Mouse (Mus musculus) midbrain, embryonic 13.5 days (tissue): ENCODE measurements around the gene Pkdrej. TPM values are rescaled to one million over a fixed set of nuclear protein-coding genes. Genes with fewer than 3 reads are reported as not detected.

Source experiments
- ATAC-seq: fragments of 200-750 bp; cut with Nextera tagmentation; 2 replicates; pipeline ENCODE4 v1.8.0; 2017; ENCODE audit warnings: mild to moderate bottlenecking, moderate TSS enrichment, moderate library complexity
- H3K27ac ChIP-seq: fragments of 300-500 bp; sonication (generic); 2 replicates; pipeline ENCODE4 v1.5.1; 2015; ENCODE audit warnings: inconsistent platforms, mild to moderate bottlenecking, moderate library complexity
- H3K27me3 ChIP-seq: fragments of 300-500 bp; sonication (generic); 2 replicates; pipeline ENCODE4 v1.6.1; 2015; ENCODE audit warnings: mild to moderate bottlenecking, inconsistent platforms
- H3K36me3 ChIP-seq: fragments of 300-500 bp; sonication (generic); 2 replicates; pipeline ENCODE4 v1.6.1; 2015; ENCODE audit warnings: mild to moderate bottlenecking, inconsistent platforms
- H3K4me1 ChIP-seq: fragments of 300-500 bp; sonication (generic); replicated peaks from 2 replicates; pipeline ENCODE4 v1.6.1; 2015; ENCODE audit warnings: inconsistent platforms
- H3K4me2 ChIP-seq: fragments of 300-500 bp; sonication (generic); replicated peaks from 2 replicates; pipeline ENCODE4 v1.6.1; 2015; ENCODE audit warnings: moderate library complexity, mild to moderate bottlenecking, inconsistent platforms
- H3K4me3 ChIP-seq: fragments of 300-500 bp; sonication (generic); replicated peaks from 2 replicates; pipeline ENCODE4 v1.5.1; 2015; ENCODE audit warnings: mild to moderate bottlenecking, inconsistent platforms
- H3K9ac ChIP-seq: fragments of 300-500 bp; sonication (generic); replicated peaks from 2 replicates; pipeline ENCODE4 v1.6.1; 2015; ENCODE audit warnings: mild to moderate bottlenecking, inconsistent platforms
- H3K9me3 ChIP-seq: fragments of 300-500 bp; sonication (generic); 2 replicates; pipeline ENCODE4 v1.6.1; 2016; ENCODE audit warnings: mild to moderate bottlenecking, inconsistent platforms
- WGBS: fragments of 180-500 bp; shearing (Covaris S2); methylation state at CpG from one replicate; pipeline ENCODE4 v1.1.7; 2015; 5-methylcytosine and 5-hydroxymethylcytosine counted together
- polyA plus RNA-seq: library from polyadenylated mRNA; unstranded; fragments of >200 nt; fragmentation: Nextera tagmentation; extraction: Ambion mirVana; gene quantifications from 2 replicates; pipeline ENCODE4 v1.2.1, GENCODE M21; 2015

The Pkdrej gene
- polyA plus RNA-seq, 1 experiment from 2014 or later, result 0.03 TPM

DNA sequence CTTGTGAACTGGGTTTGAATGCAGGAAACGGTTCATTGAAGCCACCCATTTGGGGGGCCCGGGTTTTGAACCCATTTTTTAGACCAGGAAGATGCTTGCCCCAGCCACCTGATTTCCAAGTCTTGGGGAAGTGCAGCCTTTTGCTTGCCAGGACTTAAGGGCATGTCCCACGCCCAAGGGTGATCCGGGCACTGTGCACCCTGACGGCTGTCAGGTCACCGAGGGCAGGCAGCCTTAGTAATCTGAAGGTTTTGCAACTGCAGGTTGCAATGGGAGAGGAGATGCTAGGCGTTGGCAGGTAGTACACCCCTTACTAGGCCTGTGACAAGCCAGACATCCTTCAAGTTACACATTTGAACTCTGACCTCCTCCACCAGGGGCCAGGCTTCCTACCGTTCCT, 11.1 kb upstream of the Pkdrej start:
- peaks cover 12% of the 10 kb centered on the region for H3K4me1 ChIP-seq
- WGBS, result 53% methylated on average over 8 of the region's 8 CpGs
- H3K4me3 ChIP-seq, result peak overlapping the region; percentile 62
- ATAC-seq, result no peak
- H3K36me3 ChIP-seq, result no peaks in the 10 kb centered on the region
- H3K27ac ChIP-seq, result no peak overlapping the region
- H3K27me3 ChIP-seq, result no peaks in the 10 kb centered on the region
- no peaks in the 10 kb centered on the region for H3K9me3 ChIP-seq
- peak overlapping the region; percentile 72 for H3K4me2 ChIP-seq
- peak overlapping the region; percentile 67 for H3K9ac ChIP-seq

DNA sequence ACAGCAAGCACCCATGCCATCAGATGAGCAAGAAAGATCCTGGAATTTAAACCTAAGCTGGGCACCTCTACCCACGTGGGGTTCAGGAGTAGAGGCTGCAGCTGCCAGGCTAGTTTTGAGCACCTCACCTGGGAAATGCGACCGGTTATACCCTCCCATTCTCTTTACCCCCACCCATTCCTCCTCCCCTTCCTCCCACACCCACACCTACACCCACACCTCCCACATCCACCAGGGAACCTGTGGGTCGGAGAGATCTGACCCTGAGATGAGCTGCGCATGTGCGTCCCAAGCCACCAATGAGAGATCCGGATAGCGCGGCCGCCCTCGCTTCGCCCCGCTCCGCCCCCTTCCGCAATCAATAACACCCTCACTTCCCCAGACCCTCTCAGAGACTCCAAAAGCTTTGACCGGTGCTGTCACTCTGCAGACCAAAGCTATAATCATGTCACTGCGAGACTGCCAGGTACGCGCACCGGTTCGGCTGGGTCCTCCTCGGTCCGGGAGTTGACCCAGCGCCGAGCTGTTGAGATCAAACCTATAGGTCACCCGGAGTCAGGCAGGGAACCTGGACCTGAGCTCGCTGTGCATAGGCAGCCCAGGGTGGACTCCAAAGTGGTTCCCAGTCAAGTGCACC, 10.5 kb upstream of the Pkdrej start, which contains the start of gene Ttc38:
TSS of gene Ttc38 (plus strand) at position 353 of the 637 bp plus-strand sequence.
- H3K4me2 ChIP-seq, result peak within 1 kb of the TSS; percentile 72
- H3K4me1 ChIP-seq, result peaks cover 12% of the 10 kb centered on the region
- no peaks in the 10 kb centered on the region for H3K9me3 ChIP-seq
- H3K27ac ChIP-seq, result no peak within 1 kb of the TSS
- peak within 1 kb of the TSS; percentile 62 for H3K4me3 ChIP-seq
- H3K9ac ChIP-seq, result peak within 1 kb of the TSS; percentile 67
- ATAC-seq, result peak; percentile 96
- 2% methylated on average over 27 of the region's 27 CpGs for WGBS
- no peaks in the 10 kb centered on the region for H3K36me3 ChIP-seq
- H3K27me3 ChIP-seq, result no peaks in the 10 kb centered on the region

DNA sequence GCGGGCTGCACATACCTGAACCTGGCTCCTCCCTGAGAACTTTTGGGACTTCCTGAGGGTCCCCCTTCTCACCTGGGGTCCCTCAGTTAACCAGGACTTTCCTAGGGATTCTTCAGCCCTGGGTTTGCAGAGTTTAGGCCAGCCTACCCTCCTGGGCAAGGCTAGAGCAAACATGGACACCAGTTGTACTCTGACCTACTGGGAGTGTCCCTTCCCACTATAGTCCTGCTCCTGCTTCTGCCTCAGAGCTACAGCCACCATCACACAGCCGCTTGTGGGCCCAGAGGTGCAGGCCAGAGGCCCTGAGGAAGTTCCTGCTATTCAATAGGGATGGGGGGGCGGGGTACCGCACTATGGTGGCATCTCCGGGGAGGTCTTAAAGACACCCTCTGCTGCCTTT, 7.9 kb upstream of the Pkdrej start:
- Histone ChIP-seq H3K9ac (no peak overlapping the region), H3K4me3 (no peak overlapping the region), H3K36me3 (no peaks in the 10 kb centered on the region), H3K4me2 (no peak overlapping the region), H3K4me1 (peaks cover 12% of the 10 kb centered on the region), H3K27ac (no peak overlapping the region), H3K9me3 (no peaks in the 10 kb centered on the region), H3K27me3 (no peaks in the 10 kb centered on the region)
- WGBS, result 71% methylated on average over 5 of the region's 5 CpGs
- no peak for ATAC-seq

DNA sequence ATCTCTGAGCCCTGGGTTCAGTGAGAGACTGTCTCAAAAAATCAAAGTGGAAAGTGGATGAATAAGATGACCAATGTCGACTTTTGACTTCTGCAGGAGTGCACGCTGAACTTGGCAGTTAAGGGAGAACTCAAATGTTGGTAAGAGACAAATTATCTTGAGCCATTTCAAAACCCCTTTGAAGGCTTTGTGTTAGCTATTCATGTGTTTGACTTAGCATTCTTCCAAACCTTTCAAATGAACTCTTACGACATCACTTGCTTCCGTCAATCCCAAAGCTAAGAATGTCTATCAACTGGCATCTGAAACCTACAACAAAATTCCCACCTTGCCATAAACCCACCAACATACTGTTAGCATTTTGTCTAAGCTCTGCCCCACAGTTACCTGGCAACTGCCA, 6.5 kb upstream of the Pkdrej start:
- 87% methylated on average over 4 of the region's 4 CpGs for WGBS
- no peak for ATAC-seq
- no peak overlapping the region for H3K9ac ChIP-seq
- H3K4me1 ChIP-seq, result peaks cover 12% of the 10 kb centered on the region
- H3K9me3 ChIP-seq, result no peaks in the 10 kb centered on the region
- no peak overlapping the region for H3K4me2 ChIP-seq
- H3K36me3 ChIP-seq, result no peaks in the 10 kb centered on the region
- no peak overlapping the region for H3K27ac ChIP-seq
- no peak overlapping the region for H3K4me3 ChIP-seq
- no peaks in the 10 kb centered on the region for H3K27me3 ChIP-seq

DNA sequence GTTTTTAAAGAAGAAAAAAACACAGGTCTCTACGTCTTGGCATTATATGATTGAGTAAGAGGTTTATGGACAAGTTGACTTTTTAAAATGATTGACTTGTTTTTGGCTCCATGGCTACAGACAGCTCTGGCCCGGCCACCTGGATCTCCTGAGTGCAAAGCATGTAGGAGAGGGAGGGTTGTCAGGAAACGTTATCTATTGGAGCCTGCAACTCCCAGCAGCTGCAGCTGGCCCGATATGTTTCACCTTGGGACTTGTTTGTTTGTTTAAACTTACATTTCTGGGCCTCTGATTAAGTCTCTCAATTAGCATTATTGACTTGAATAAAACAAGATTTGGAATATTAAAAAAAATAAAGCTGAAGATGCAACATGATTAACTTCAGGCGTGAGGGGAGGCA, 5.1 kb upstream of the Pkdrej start:
- Histone ChIP-seq H3K9ac (no peak overlapping the region), H3K27me3 (peaks cover 10% of the 10 kb centered on the region), H3K4me2 (no peak overlapping the region), H3K4me1 (peaks cover 9% of the 10 kb centered on the region), H3K27ac (no peak overlapping the region), H3K4me3 (no peak overlapping the region), H3K9me3 (no peaks in the 10 kb centered on the region), H3K36me3 (no peaks in the 10 kb centered on the region)
- WGBS, result 83% methylated on average over 5 of the region's 5 CpGs
- no peak for ATAC-seq

DNA sequence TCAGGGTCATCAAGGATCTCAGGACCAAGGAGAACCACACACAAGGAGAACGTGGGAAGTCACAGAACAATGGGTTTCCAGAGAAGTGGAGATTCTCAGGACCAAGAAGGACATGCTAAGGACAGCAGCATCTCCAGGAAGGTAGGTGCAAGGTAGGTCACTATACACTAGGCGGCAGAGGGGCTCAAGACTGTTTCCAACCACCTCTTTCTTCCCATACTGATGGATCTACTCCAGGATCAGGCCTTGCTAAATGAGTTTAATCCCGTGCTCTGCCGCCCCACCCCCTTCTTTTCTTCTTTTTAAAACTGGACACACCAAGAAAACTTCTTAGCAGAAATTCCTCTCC, 451 bp upstream of the Pkdrej start:
- H3K4me2 ChIP-seq, result peak overlapping the region; percentile 90
- H3K27ac ChIP-seq, result no peak overlapping the region
- ATAC-seq, result peak; percentile 53; the same call in 1 of the 2 replicates
- WGBS, result 9% methylated on average over 4 of the region's 4 CpGs
- no peaks in the 10 kb centered on the region for H3K36me3 ChIP-seq
- peak overlapping the region; percentile 71 for H3K9ac ChIP-seq
- peaks cover 34% of the 10 kb centered on the region for H3K27me3 ChIP-seq
- H3K4me1 ChIP-seq, result peaks cover 12% of the 10 kb centered on the region
- H3K4me3 ChIP-seq, result peak overlapping the region; percentile 48
- H3K9me3 ChIP-seq, result peaks cover 12% of the 10 kb centered on the region

DNA sequence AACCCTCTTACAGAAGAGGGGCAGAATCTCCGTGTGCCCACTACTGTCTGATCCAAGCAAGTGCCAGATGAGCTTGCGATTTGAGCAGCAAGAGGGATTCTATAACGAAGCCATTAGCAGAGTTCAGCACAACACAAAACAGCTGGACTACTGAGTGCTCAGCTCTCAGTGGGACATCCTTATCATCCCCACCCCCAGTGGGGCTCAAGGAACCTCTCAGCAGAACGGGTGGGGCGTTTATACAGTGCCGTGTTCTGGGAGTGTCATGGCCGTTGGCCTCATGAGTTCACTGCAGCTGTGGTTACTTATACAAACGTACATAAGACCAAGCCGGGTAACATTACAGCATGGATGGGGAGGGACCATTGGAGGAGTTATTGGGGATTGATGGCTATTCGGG, 8.1 kb downstream of the Pkdrej start:
- no peak overlapping the region for H3K4me2 ChIP-seq
- no peaks in the 10 kb centered on the region for H3K36me3 ChIP-seq
- H3K9ac ChIP-seq, result no peak overlapping the region
- no peak for ATAC-seq
- no peak overlapping the region for H3K4me3 ChIP-seq
- peaks cover 14% of the 10 kb centered on the region for H3K4me1 ChIP-seq
- WGBS, result 77% methylated on average over 10 of the region's 10 CpGs
- no peak overlapping the region for H3K27ac ChIP-seq
- peaks cover 11% of the 10 kb centered on the region for H3K9me3 ChIP-seq
- H3K27me3 ChIP-seq, result no peaks in the 10 kb centered on the region

DNA sequence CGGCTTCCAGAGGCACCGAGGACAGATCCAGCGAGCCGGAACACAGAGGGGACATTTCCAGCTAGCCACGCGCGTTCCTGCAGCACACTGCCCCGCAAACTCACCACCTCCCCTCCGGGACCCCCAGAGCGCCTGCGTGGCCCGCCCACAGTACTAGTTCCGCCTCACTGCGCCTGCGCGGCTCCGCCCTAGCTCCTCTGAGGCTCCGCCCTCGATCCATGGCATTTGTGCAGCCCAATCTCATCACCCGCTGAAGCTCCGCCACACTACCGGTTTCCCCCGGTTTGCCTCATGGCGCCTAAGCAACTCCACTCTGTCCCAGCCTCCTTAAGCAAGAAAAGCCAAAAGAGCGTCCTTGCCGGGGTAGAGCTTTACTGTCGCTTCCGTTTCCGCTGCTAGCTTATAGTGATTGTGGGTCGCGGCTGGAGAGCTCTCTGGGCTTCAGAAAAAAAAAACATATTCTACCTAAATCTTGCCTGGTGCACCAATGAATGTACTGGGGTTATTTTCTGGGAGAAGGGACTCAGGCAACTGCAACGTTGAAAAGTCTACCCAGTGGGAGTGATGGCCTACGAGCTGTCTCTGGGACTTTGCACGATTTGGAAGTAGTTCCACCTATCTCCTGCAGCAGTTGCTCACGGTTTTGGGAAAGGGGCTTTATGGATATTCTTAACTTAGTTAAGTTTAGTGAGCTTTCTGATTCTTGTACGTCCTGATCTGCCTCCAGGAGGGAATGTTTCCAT, 9.8 kb downstream of the Pkdrej start, which contains the start of gene Cdpf1:
TSS of gene Cdpf1 (minus strand) at position 163 of the 743 bp plus-strand sequence.
- Histone ChIP-seq H3K36me3 (no peaks in the 10 kb centered on the region), H3K27me3 (no peaks in the 10 kb centered on the region), H3K4me1 (peaks cover 14% of the 10 kb centered on the region), H3K27ac (peak within 1 kb of the TSS; percentile 86), H3K4me2 (peak within 1 kb of the TSS; percentile 89), H3K9me3 (no peaks in the 10 kb centered on the region), H3K9ac (peak within 1 kb of the TSS; percentile 79), H3K4me3 (peak within 1 kb of the TSS; percentile 76)
- ATAC-seq, result peak; percentile 94
- 2% methylated on average over 36 of the region's 36 CpGs for WGBS

DNA sequence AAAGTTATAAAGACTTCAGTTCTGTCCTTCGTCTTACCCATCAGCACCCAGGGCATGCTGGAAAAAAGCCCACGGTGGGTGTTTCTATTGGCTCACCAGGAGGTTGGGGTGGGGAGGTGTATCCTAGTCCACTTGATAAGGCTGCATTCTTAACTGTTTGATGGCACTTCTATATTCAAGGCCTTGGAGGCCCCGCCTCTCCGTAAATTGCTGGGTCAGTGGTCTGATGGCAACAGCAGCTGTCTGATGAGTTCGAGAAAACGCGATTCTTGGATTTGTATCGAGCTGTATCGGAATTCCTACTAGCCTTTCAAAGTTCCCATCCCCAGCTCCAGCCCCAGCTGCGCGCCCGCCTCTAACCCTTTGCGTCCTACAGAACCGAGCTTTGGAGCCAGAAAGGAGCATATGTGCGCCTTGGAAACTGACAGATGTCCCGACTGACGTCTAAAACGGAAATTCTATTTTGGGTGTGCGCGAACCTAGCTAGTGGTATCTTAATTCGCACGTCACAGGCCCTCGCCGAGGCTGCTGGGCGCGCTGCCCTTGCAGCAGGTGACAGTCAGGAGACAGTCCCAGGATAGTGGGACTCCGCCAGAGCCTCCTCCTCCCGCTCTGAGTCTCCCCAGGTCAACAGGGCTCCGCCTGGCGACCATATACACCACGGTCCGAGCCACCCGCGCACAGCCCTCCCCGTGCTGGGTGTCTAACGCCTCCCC, 10.6 kb downstream of the Pkdrej start:
- peak; percentile 93 for ATAC-seq
- WGBS, result 5% methylated on average over 36 of the region's 36 CpGs
- no peaks in the 10 kb centered on the region for H3K27me3 ChIP-seq
- peak overlapping the region; percentile 89 for H3K4me2 ChIP-seq
- H3K4me1 ChIP-seq, result peaks cover 14% of the 10 kb centered on the region
- H3K4me3 ChIP-seq, result peak overlapping the region; percentile 76
- H3K9ac ChIP-seq, result peak overlapping the region; percentile 79
- H3K9me3 ChIP-seq, result no peaks in the 10 kb centered on the region
- peak overlapping the region; percentile 86 for H3K27ac ChIP-seq
- no peaks in the 10 kb centered on the region for H3K36me3 ChIP-seq

DNA sequence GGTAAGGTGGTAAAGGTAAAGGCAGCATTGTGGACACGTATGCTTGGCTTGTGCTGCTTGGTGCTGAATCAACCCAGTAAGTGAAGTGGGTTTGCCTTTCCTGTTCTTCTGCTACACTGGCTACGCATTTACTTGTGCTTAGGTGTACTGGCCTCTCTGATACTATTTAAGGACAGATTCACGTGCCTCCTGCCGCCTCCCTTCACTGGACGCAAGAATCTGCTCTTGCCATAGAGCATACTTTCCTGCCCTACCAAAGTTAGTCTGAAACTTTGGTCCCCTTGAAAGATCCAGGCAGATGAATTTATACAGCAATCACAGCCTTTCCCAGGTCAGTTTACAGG, 11.1 kb downstream of the Pkdrej start:
- no peaks in the 10 kb centered on the region for H3K9me3 ChIP-seq
- ATAC-seq, result no peak
- WGBS, result 90% methylated on average over 5 of the region's 5 CpGs
- H3K4me2 ChIP-seq, result peak overlapping the region; percentile 89
- H3K4me3 ChIP-seq, result peak overlapping the region; percentile 76
- H3K4me1 ChIP-seq, result peaks cover 14% of the 10 kb centered on the region
- H3K27me3 ChIP-seq, result no peaks in the 10 kb centered on the region
- no peak overlapping the region for H3K27ac ChIP-seq
- no peaks in the 10 kb centered on the region for H3K36me3 ChIP-seq
- 0 out of 2 replicates have a peak overlapping the region, but pooled peaks have one; percentile 79 for H3K9ac ChIP-seq

DNA sequence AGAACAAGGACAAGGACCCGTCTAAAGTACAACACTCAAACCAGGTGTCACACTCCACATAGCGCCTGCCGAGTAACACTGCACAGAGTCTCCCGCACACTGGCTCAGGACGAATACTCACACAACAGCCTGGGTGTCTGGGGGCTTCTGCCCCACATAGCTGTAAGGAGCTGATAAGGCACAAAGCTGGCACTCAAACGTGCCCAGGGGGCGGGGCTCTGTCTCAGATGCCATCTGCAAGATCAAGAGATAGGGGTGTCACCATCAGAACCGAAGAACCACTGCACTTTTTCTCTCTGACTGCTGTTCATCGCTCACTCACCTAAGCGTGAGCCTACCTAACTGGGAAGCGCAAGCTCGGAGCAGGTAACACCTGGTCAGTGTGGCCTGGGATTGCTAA, 12.4 kb downstream of the Pkdrej start:
- 89% methylated on average over 12 of the region's 12 CpGs for WGBS

DNA sequence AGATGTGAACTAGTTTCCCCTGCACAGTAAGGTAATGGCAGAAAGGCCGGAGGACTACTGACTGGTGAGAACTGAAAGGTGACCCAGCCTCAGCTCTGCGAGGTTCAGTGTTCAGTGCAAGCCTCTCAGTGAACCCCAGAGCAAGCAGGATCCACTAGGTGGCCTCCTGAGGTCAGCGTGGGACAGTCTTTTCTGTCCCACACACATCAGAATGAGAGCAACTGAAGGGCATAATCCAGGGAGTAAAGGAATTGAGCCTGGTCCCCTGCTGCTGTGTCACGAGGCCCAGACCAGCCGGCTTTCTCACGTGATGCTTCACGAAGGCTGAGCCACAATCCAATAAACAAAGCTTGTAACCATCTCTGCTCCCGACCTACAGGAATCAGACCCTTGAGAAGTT, 13.1 kb downstream of the Pkdrej start:
- H3K27me3 ChIP-seq, result no peaks in the 10 kb centered on the region
- no peak overlapping the region for H3K4me2 ChIP-seq
- no peak overlapping the region for H3K4me3 ChIP-seq
- no peak overlapping the region for H3K27ac ChIP-seq
- no peak for ATAC-seq
- H3K9ac ChIP-seq, result no peak overlapping the region
- peaks cover 14% of the 10 kb centered on the region for H3K4me1 ChIP-seq
- no peaks in the 10 kb centered on the region for H3K9me3 ChIP-seq
- H3K36me3 ChIP-seq, result no peaks in the 10 kb centered on the region
- 37% methylated on average over 8 of the region's 8 CpGs for WGBS

More for the DNA sequence above, 12.4 kb downstream of the Pkdrej start:
- Histone ChIP-seq H3K36me3 (no peaks in the 10 kb centered on the region), H3K4me2 (no peak overlapping the region), H3K4me1 (peaks cover 14% of the 10 kb centered on the region), H3K4me3 (no peak overlapping the region), H3K9me3 (no peaks in the 10 kb centered on the region), H3K27ac (no peak overlapping the region), H3K27me3 (no peaks in the 10 kb centered on the region), H3K9ac (no peak overlapping the region)
- ATAC-seq, result no peak
